In the genomic region with DNA sequence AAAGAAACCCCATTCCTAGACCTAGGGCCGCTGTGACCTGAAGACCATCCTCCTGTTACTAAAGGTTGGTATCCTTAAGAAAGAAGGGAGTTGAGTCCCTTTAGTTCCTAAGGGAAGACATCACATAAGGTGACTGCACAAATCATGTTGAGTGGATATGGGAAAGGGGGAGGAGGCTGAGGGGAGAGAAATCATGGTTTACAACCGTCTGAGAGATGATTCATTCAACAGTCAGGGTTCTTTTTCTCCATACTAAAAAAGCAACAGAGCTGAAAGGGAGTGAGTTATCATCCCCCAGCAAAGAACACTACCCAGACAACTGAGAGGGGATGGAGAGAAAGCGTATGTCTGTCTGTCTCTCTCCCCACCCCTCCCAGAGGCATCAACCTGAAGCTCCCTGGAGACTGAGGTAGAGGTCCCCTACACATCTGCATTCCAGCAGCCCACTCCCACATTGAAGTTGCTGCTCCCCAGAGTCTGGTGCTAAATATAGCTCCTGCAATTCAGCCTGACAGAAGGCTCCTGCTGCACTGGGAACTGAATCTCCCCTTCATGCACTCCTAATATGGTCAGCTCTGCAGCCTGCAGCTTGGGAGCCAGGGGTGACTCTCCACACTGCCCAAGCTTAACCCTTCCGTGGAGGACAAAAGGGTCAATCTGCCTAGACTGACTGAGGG, we compare ENCODE assay signal across 10 mouse cellular contexts.
A peak's percentile ranks its signal among the peaks of the same experiment; 100 is the strongest.
DNase-seq lines count a peak whose midpoint lies in the region; ATAC-seq and TF ChIP-seq lines count a peak whose summit lies in the region.
"Had no signal": no experiment of that assay in that cellular context is flagged by ENCODE, and none has a peak within 500 bp of the region (broad histone marks: within the 10 kb centered on the region; RNA-seq: fewer than 3 reads in every experiment).

No protein-coding gene starts in this region.

- no peak for TF ChIP-seq POLR2A in brain, embryonic 14.5 days (IDR thresholded peaks at IDR 0.05; ENCODE audit: borderline replicate concordance, extremely low read depth, insufficient read depth, insufficient read length, poor library complexity, severe bottlenecking)
- TF ChIP-seq POLR2A in thymus, adult 2 months (IDR thresholded peaks at IDR 0.05; ENCODE audit: control insufficient read depth, extremely low read depth, insufficient read depth, low read length, poor library complexity): no peak

- H3K4me1 ChIP-seq in kidney, postnatal 0 days (replicated peaks; ENCODE audit: insufficient read depth, low read length): peaks cover 8% of the 10 kb centered on the region; the same call in 1 of the 2 replicates
- peaks cover 8% of the 10 kb centered on the region for H3K4me1 ChIP-seq in limb, embryonic 10.5 days
- no peaks in the 10 kb centered on the region for H3K4me1 ChIP-seq in thymus, adult 2 months (replicated peaks; ENCODE audit: control insufficient read depth, insufficient read depth, low read length)

- no peak overlapping the region for H3K4me2 ChIP-seq in kidney, postnatal 0 days (ENCODE audit: low read length)
- H3K4me2 ChIP-seq: embryonic facial prominence, embryonic 13.5 days; liver, embryonic 12.5 days had no signal

- TF ChIP-seq CTCF in kidney, postnatal 0 days (IDR thresholded peaks at IDR 0.05; ENCODE audit: low read depth): no peak
- no peak for TF ChIP-seq CTCF in brain, embryonic 14.5 days (IDR thresholded peaks at IDR 0.05; ENCODE audit: borderline replicate concordance, extremely low read depth, insufficient read depth, insufficient read length)
- TF ChIP-seq CTCF in thymus, adult 2 months (IDR thresholded peaks at IDR 0.05; ENCODE audit: borderline replicate concordance, control insufficient read depth, extremely low read depth, insufficient read depth, low read length, poor library complexity): no peak

- no peaks in the 10 kb centered on the region for H3K27me3 ChIP-seq in kidney, postnatal 0 days (ENCODE audit: insufficient read depth, low read length)
- H3K27me3 ChIP-seq in limb, embryonic 10.5 days (ENCODE audit: low read depth, poor library complexity, severe bottlenecking): no peaks in the 10 kb centered on the region
- H3K27me3 ChIP-seq in thymus, adult 2 months (ENCODE audit: control insufficient read depth, insufficient read depth, low read length): no peaks in the 10 kb centered on the region
- H3K27me3 ChIP-seq: embryonic facial prominence, embryonic 13.5 days; liver, embryonic 12.5 days had no signal

- H3K27ac ChIP-seq in kidney, postnatal 0 days: peak overlapping the region; percentile 20; the same call in 1 of the 2 replicates
- H3K27ac ChIP-seq in limb, embryonic 10.5 days: peak overlapping the region; percentile 48; the same call in 1 of the 2 replicates
- no peak overlapping the region for H3K27ac ChIP-seq in thymus, adult 2 months (ENCODE audit: control insufficient read depth, insufficient read depth, low read length)
- H3K27ac ChIP-seq: embryonic facial prominence, embryonic 13.5 days; liver, embryonic 12.5 days had no signal

- 24% methylated on average over 4 of the region's 4 CpGs for WGBS in kidney, postnatal 0 days
- WGBS in limb, embryonic 10.5 days: 57% methylated on average over 4 of the region's 4 CpGs
- WGBS in thymus, adult 2 months: 86% methylated on average over 4 of the region's 4 CpGs

- H3K4me3 ChIP-seq in kidney, postnatal 0 days (replicated peaks; ENCODE audit: low read depth, low read length): no peak overlapping the region
- no peak overlapping the region for H3K4me3 ChIP-seq in limb, embryonic 10.5 days
- H3K4me3 ChIP-seq in thymus, adult 2 months (ENCODE audit: control insufficient read depth, insufficient read depth, low read length): no peak overlapping the region
- H3K4me3 ChIP-seq: embryonic facial prominence, embryonic 13.5 days; liver, embryonic 12.5 days had no signal

- DNase-seq in kidney, postnatal 0 days (ENCODE audit: low spot score): peak; percentile 84
- DNase-seq in kidney, postnatal 25 days: no peak
- peak; percentile 47 for DNase-seq in brain, embryonic 14.5 days (ENCODE audit: low read depth)
- DNase-seq in gastrocnemius, postnatal 25 days: peak; percentile 16
- DNase-seq in limb, embryonic 10.5 days (ENCODE audit: low spot score): no peak
- no peak for DNase-seq in thymus, adult 2 months
- no peak for DNase-seq in adrenal gland, postnatal 4 days (ENCODE audit: low spot score in 2 of 2)
- no peak for DNase-seq in spleen, adult 18-20 months

- peak; percentile 57 for ATAC-seq in kidney, postnatal 0 days (replicated peaks; ENCODE audit: low FRiP score, low read depth)
- ATAC-seq: liver, embryonic 12.5 days had no signal

- H3K9me3 ChIP-seq in kidney, postnatal 0 days (replicated peaks; ENCODE audit: low read length): no peaks in the 10 kb centered on the region
- no peaks in the 10 kb centered on the region for H3K9me3 ChIP-seq in limb, embryonic 10.5 days (replicated peaks)
- H3K9me3 ChIP-seq: liver, embryonic 12.5 days had no signal

- no peak overlapping the region for H3K9ac ChIP-seq in kidney, postnatal 0 days (ENCODE audit: low read depth, low read length)
- H3K9ac ChIP-seq: embryonic facial prominence, embryonic 13.5 days; liver, embryonic 12.5 days had no signal

- no peaks in the 10 kb centered on the region for H3K36me3 ChIP-seq in kidney, postnatal 0 days (ENCODE audit: insufficient read depth, low read length)
- H3K36me3 ChIP-seq in limb, embryonic 10.5 days: no peaks in the 10 kb centered on the region
- no peaks in the 10 kb centered on the region for H3K36me3 ChIP-seq in thymus, adult 2 months (ENCODE audit: control insufficient read depth, insufficient read depth, low read length)
- H3K36me3 ChIP-seq: embryonic facial prominence, embryonic 13.5 days; liver, embryonic 12.5 days had no signal

Comparison
In these comparisons a context has a peak if more than half of its experiments do, and no peak if none do; other contexts are left out.
1. DNase-seq: peak in kidney, postnatal 0 days (single experiment), brain, embryonic 14.5 days (single experiment) and gastrocnemius, postnatal 25 days (single experiment); none in kidney, postnatal 25 days (0 of 2), limb, embryonic 10.5 days (single experiment), thymus, adult 2 months (single experiment), adrenal gland, postnatal 4 days (0 of 2) and spleen, adult 18-20 months (0 of 2).